24 mouse cellular contexts compared by ENCODE assay signal in genomic region chr1:136728632-136728944, GRCm38 (mm10).
DNase-seq lines count a peak whose midpoint lies in the region; ATAC-seq and TF ChIP-seq lines count a peak whose summit lies in the region.
"Had no signal": no experiment of that assay in that cellular context is flagged by ENCODE, and none has a peak within 500 bp of the region (broad histone marks: within the 10 kb centered on the region; RNA-seq: fewer than 3 reads in every experiment).

No protein-coding gene starts in this region.

- no peak for TF ChIP-seq EP300 in ES-Bruce4 (IDR thresholded peaks at IDR 0.05; ENCODE audit: insufficient read depth, low read depth, low read length)

- peak; percentile 50; the same call in 1 of the 2 replicates for ATAC-seq in limb, embryonic 12.5 days (ENCODE audit: insufficient number of reproducible peaks, insufficient read depth, low FRiP score, low TSS enrichment, low read depth)
- ATAC-seq in limb, embryonic 13.5 days (ENCODE audit: low FRiP score, low read depth) = peak; percentile 42; the same call in 1 of the 2 replicates
- ATAC-seq in forebrain, embryonic 15.5 days (replicated peaks) = no peak
- ATAC-seq: activated CD4-positive, CD25-positive, alpha-beta regulatory T cell, adult 4 months; CD4-positive, CD25-positive, alpha-beta regulatory T cell, adult 4 months; forebrain, embryonic 13.5 days; forebrain, embryonic 16.5 days; Patski had no signal

- no peak overlapping the region for H3K4me3 ChIP-seq in limb, embryonic 12.5 days (replicated peaks)
- H3K4me3 ChIP-seq in limb, embryonic 10.5 days = no peak overlapping the region
- H3K4me3 ChIP-seq in ES-Bruce4 (ENCODE audit: low read depth, low read length) = no peak overlapping the region
- no peak overlapping the region for H3K4me3 ChIP-seq in limb, embryonic 13.5 days
- H3K4me3 ChIP-seq in forebrain, embryonic 15.5 days = no peak overlapping the region
- H3K4me3 ChIP-seq: embryonic facial prominence, embryonic 10.5 days; embryonic facial prominence, embryonic 12.5 days; forebrain, embryonic 13.5 days had no signal

- TF ChIP-seq CTCF in ES-Bruce4 (IDR thresholded peaks at IDR 0.05; ENCODE audit: low read depth, low read length) = no peak

- TF ChIP-seq POLR2A in ES-Bruce4 (IDR thresholded peaks at IDR 0.05; ENCODE audit: insufficient read depth, low read length) = no peak

- H3K27ac ChIP-seq in limb, embryonic 12.5 days = no peak overlapping the region
- H3K27ac ChIP-seq in limb, embryonic 10.5 days = no peak overlapping the region
- H3K27ac ChIP-seq in ES-Bruce4 (ENCODE audit: insufficient read depth, low read length) = no peak overlapping the region
- no peak overlapping the region for H3K27ac ChIP-seq in limb, embryonic 13.5 days
- no peak overlapping the region for H3K27ac ChIP-seq in forebrain, embryonic 15.5 days (replicated peaks)
- H3K27ac ChIP-seq: embryonic facial prominence, embryonic 10.5 days; embryonic facial prominence, embryonic 12.5 days; forebrain, embryonic 13.5 days had no signal

- H3K27me3 ChIP-seq in limb, embryonic 12.5 days = no peaks in the 10 kb centered on the region; the same call in 1 of the 2 replicates
- peaks cover 17% of the 10 kb centered on the region for H3K27me3 ChIP-seq in limb, embryonic 10.5 days (ENCODE audit: low read depth, poor library complexity, severe bottlenecking)
- H3K27me3 ChIP-seq in ES-Bruce4 (ENCODE audit: control insufficient read depth, insufficient read depth, low read length, poor library complexity, severe bottlenecking) = no peaks in the 10 kb centered on the region
- no peaks in the 10 kb centered on the region; the same call in 1 of the 2 replicates for H3K27me3 ChIP-seq in limb, embryonic 13.5 days
- H3K27me3 ChIP-seq in forebrain, embryonic 15.5 days = no peaks in the 10 kb centered on the region
- H3K27me3 ChIP-seq: CH12.LX; embryonic facial prominence, embryonic 12.5 days; forebrain, embryonic 13.5 days; Patski had no signal

- 39% methylated on average over 4 of the region's 4 CpGs for WGBS in limb, embryonic 12.5 days
- 85% methylated on average over 4 of the region's 4 CpGs for WGBS in limb, embryonic 10.5 days
- 33% methylated on average over 4 of the region's 4 CpGs for WGBS in limb, embryonic 13.5 days
- 70% methylated on average over 4 of the region's 4 CpGs for WGBS in forebrain, embryonic 15.5 days

- DNase-seq in limb, embryonic 10.5 days (ENCODE audit: low spot score) = no peak
- no peak for DNase-seq in kidney, postnatal 14 days
- DNase-seq: adrenal gland, adult 8-10 months; adrenal gland, postnatal 14 days; adrenal gland, postnatal 36 days; B cell, adult 2 months; cerebellum, adult 11-12 months; cerebellum, adult 2 months; cerebellum, adult 9-10 months; cerebellum, postnatal 10 days; cerebellum, postnatal 25 days had no signal

- H3K4me1 ChIP-seq in limb, embryonic 12.5 days (replicated peaks) = peaks cover 5% of the 10 kb centered on the region
- peaks cover 6% of the 10 kb centered on the region; the same call in 1 of the 2 replicates for H3K4me1 ChIP-seq in limb, embryonic 10.5 days
- peaks cover 6% of the 10 kb centered on the region for H3K4me1 ChIP-seq in ES-Bruce4 (ENCODE audit: control insufficient read depth, insufficient read depth, low read length)
- H3K4me1 ChIP-seq in limb, embryonic 13.5 days = peaks cover 29% of the 10 kb centered on the region
- H3K4me1 ChIP-seq in forebrain, embryonic 15.5 days = 0 out of 2 replicates have a peak, but pooled peaks cover 5% of the 10 kb centered on the region
- H3K4me1 ChIP-seq: embryonic facial prominence, embryonic 12.5 days had no signal

- no peak overlapping the region for H3K9ac ChIP-seq in limb, embryonic 12.5 days (replicated peaks)
- H3K9ac ChIP-seq in ES-Bruce4 (ENCODE audit: low read depth, poor library complexity, severe bottlenecking) = peak overlapping the region; percentile 24; the same call in 1 of the 2 replicates
- no peak overlapping the region for H3K9ac ChIP-seq in limb, embryonic 13.5 days
- H3K9ac ChIP-seq in forebrain, embryonic 15.5 days (replicated peaks) = no peak overlapping the region
- H3K9ac ChIP-seq: embryonic facial prominence, embryonic 12.5 days; forebrain, embryonic 13.5 days had no signal

- no peaks in the 10 kb centered on the region for H3K9me3 ChIP-seq in limb, embryonic 12.5 days
- no peaks in the 10 kb centered on the region for H3K9me3 ChIP-seq in limb, embryonic 10.5 days (replicated peaks)
- H3K9me3 ChIP-seq in ES-Bruce4 (replicated peaks; ENCODE audit: control insufficient read depth, insufficient read depth, low read length, poor library complexity, severe bottlenecking) = no peaks in the 10 kb centered on the region
- no peaks in the 10 kb centered on the region for H3K9me3 ChIP-seq in limb, embryonic 13.5 days
- no peaks in the 10 kb centered on the region for H3K9me3 ChIP-seq in forebrain, embryonic 15.5 days
- H3K9me3 ChIP-seq: embryonic facial prominence, embryonic 10.5 days; embryonic facial prominence, embryonic 12.5 days; forebrain, embryonic 13.5 days had no signal

- H3K4me2 ChIP-seq in limb, embryonic 12.5 days = no peak overlapping the region
- no peak overlapping the region for H3K4me2 ChIP-seq in limb, embryonic 13.5 days (replicated peaks)
- H3K4me2 ChIP-seq in forebrain, embryonic 15.5 days (replicated peaks) = no peak overlapping the region
- H3K4me2 ChIP-seq: embryonic facial prominence, embryonic 12.5 days; forebrain, embryonic 13.5 days had no signal

- no peaks in the 10 kb centered on the region for H3K36me3 ChIP-seq in limb, embryonic 12.5 days
- H3K36me3 ChIP-seq in limb, embryonic 10.5 days = no peaks in the 10 kb centered on the region
- peaks cover 3% of the 10 kb centered on the region; the same call in 1 of the 2 replicates for H3K36me3 ChIP-seq in ES-Bruce4 (ENCODE audit: control insufficient read depth, insufficient read depth, low read length, poor library complexity, severe bottlenecking)
- H3K36me3 ChIP-seq in limb, embryonic 13.5 days = no peaks in the 10 kb centered on the region
- H3K36me3 ChIP-seq in forebrain, embryonic 15.5 days = no peaks in the 10 kb centered on the region
- H3K36me3 ChIP-seq: embryonic facial prominence, embryonic 10.5 days; embryonic facial prominence, embryonic 12.5 days; G1E had no signal
